Mouse (Mus musculus) frontal cortex, postnatal 10 days (tissue): ENCODE measurements around the gene Dcakd.

Experiments used
- DNase-seq, 2 experiments: peaks; one replicate each; pipeline ENCODE4 v3.0.0; 2022; ENCODE audit warnings: low spot score in 2 of 2, mixed read lengths in 1 of 2

The Dcakd gene

DNA sequence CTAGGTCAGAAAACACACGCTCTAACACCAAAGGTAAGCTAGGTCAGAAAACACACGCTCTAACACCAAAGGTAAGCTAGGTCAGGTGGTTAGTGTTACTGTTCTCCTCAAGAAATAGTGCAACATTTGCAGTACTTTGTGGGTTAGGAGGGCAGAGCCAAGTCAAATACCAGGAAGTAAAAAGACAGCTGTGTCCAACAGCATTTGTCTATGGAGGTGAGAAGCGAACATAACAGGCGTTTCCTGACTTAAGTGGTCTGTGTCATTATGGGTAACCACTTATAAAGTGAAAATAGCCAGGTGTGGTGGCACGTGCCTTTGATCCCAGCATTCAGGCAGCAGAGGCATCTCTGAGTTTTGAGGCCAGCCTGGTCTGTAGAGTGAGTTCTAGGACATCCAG is 21.5 kb upstream of the Dcakd start:
- no peak for DNase-seq

DNA sequence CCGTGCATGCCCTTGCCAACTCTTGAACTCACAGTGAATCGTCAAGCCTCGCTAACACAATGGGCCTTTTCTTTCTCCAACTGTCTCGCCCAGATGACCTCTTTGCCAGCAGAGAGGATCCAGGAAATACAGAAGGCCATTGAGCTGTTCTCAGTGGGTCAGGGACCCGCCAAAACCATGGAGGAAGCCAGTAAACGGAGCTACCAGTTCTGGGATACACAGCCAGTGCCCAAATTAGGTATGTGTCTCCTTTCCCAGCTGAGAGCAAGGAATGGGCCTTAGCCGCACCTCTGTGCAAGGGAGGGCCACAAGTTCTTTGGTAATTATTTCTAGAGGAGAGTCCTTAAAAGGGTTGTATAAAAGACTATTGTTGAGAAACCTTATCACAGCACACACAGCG is 18.2 kb upstream of the Dcakd start:
- no peak for DNase-seq

DNA sequence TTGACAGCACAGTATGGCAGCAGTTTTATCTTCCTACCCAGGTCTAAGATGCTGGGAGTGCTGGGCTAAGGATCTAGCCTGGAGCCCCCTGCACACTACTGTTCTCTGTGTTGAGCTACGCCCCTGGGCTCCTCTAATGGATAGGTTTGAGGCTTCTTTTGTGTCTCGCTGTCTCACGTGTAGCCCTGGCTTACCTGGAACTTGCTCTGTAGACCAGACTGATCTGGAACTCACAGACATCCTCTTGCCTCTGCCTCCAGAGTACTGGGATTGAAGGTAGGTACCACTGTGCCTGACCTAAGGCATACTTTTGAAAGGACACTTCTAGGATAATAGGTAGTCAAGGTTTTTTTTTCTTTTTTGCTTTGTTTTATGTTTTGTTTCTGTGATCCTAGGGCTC is 15.8 kb upstream of the Dcakd start:
- DNase-seq, result no peak

DNA sequence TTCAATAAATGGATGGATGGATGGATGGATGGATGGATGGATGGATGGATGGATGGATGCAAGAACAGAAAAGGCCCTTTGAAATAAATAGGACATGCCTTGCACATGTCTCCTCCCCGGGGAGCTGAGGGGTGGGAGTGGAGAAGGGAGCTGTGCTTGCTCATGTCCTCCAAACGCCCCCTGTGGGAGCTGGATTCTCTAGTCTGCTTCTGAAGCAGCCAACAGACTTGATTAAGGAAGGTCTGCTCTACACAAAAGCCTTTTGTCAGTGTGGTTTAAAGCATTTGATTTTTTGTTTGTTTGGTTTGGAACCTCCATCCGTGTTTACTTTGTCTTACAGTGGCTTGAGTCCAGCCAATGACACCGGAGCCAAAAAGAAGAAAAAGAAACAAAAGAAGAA is 14.7 kb upstream of the Dcakd start:
- DNase-seq, result no peak

DNA sequence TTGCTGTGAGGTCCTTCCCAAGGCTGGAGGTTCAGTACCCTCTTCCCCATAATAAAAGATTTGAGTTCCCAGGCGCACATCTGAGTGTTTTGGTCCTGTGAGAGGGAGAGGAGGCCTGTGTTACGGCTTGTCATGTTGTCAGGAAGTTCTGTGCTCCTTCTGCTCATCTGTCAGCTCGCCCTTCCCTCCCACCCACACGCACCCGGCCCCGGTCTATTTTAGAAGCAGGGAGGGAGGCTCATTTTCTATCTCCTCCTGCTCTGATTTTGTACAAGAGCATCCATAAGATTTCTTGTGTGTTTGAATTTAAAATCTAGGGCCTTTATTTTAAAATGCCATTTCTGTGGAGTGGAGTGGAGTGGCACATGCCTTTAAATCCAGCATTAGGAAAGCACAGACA is 9.9 kb upstream of the Dcakd start:
- DNase-seq, result peak in 1 of 2 experiments; percentile 39

DNA sequence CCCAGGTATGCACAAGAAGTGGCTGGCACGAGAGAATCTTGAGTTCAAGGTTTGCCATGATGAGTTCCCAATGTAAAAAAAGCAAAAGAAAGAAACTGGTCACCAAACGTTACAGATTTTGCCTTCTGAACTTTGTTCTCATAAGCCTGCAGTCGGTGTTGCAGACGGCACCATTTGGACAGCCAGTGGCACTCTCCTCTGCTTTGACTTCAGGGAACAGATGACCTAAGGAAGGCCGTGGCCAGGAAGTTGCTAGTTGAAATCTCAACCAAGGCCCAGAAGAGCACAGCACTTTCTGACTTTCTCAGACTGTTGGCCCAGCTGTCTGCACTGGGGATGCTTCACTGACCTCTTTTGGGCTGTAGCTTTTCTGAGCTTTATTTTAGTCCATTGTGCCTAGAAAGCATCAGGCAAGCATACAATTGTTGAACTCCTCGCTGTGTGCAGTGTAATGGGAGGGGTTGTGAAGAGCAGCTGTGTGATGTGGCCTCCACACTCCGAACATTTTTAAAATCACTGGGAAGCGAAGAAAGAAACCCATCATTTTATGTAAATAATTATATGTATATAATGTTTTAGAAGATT is 8.8 kb upstream of the Dcakd start:
- no peak for DNase-seq

DNA sequence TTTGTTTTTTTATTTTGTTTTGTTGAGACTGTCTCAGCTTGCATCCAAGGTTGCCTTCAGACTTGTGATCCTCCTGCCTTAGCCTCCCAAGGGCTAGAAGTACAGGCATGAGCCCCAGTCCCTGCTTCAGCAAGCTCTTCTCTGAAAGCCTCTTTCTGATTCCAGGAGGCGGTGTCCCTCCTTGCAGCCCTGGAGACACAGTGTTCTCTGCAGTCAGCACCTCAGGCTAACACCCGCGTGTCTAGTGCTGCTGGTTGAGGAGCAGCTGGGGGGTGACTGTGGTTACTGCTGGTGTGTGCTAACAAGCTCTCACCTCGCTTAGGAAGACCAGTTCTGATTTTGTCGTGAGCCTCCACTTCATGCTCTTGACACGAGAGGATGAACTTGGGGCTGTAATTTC is 6.9 kb upstream of the Dcakd start:
- DNase-seq, result no peak

DNA sequence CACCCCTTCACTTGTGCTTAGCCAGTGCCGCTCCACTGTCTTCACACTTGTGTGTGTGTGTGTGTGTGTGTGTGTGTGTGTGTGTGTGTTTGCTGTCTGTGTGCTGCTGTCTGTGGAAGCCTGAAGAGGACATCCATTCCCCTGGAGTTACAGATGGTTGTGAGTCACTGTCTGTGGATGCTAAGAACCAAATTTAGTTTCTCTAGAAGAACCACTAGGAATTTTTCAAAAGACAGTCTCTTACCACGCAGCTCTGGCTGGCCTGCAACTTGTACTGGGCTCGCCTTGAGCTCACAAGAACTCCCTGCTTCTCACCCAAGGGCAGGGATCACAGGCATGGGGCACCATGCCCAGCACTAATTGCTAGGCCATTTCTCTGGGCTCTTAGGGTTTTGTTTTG is 4.9 kb upstream of the Dcakd start:
- DNase-seq, result no peak

DNA sequence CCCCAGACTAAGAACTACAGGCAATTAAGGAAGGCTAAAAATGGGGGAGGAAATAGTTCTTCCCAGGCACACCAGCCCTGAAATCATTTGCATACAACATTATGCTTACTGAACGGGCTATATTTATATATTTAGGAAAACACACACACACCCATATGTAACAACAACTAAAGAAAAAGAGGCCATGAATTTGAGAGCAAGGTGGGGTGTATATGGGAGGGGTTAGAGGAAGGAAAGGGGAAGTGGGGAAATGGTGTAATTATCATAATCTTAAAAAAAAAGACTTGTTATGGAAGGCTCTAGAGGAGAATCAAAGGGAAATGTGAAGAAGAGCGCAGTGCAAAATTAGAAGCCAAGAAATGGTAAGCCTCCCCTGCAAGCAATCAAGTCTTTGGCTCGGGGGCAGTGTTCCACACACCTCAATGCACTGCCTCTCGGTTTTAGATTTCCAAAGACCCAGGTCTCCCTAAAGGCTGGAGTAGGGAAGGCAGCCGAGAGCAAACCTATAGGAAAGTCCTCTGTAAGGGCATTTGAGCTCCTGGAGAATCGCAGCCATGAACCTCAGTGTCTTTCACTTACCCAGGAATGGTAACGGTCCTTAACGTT is 460 bp downstream of the Dcakd start:
- DNase-seq, result no peak

DNA sequence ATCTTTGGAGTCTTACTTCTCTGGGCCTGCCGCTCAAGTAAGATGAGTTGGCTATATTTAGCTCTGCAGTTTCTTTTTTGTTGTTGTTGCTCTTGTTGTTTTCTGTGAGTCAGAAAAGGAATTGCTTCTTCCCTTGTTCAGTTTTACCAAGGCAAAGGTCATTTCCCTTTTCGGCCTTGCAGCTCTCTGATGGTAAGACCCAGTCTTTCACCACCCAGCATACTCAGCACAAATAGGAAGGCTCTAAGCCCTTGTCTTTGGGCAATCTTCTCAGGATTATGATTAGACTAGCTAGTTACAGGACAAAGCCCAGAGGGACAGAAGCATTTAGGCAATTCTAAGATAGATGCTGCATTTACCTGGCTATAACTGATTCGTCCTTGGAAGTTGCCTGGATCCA is 1.2 kb downstream of the Dcakd start:
- no peak for DNase-seq

DNA sequence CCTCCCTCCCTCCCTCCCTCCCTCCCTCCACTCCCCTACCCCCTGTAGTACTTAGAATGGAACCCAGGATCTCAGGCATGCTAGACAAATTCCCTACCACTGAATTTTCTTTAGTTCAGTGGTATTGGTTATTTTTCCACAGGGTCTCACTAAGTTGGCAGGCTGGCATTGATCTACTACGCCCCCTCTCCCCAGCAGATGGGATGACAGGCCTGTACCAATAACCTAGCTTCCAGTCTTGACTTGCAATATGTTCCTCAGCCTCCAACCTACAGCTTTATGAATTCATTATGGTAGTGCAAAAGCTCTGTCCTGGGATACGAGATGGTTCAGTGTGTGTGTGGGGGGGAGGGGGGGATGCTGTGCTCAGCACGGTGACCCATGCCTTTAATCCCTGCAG is 4.2 kb downstream of the Dcakd start:
- DNase-seq, result no peak

DNA sequence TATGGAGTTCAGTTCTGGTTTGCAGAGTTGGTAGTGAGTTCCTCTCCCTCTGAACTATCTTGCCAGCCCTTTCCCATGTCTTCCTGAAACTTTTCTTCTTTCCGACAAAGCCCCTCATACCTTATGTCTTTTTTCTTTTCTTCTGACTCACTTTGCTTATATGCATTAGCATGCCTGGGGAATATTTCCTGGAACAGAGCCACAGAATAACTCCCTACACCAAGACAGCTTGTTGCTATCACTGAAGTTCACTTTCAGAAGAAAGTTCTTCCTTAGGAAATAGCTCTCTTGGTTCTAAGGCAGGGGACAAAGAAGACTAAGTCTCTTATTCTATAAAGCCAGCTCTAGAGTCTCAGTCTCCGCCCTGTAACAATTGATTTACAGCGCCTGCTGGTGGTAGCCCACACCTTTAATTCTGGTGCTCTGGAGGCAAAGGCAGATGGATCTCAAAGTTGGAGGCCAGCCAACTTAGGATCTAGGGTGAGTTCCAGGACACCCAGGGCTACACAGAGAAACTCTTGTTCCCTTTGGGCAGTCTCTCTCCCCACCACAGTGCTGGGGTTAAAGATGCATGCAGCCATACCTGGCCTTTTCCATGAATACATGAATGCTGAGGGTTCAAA is 7.3 kb downstream of the Dcakd start:
- DNase-seq, result no peak

DNA sequence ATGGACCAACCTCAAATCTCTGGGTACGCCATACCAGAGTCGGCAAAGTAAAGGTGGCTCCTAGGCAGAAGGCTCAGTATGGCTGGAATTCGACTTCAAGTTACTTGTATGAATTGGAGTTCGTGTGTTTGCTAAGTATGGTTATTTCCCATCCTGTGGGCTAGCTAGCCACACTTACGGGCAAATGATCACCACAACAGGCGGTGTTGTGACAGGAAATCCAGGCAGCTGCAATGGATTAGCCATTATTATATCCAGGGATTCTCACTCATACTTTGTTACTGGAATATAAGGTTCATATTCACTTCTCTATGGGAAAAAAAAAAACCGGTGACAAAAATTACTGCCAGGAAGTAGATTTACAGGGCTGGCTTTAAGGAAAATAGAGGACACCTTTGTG is 8.8 kb downstream of the Dcakd start:
- no peak for DNase-seq

DNA sequence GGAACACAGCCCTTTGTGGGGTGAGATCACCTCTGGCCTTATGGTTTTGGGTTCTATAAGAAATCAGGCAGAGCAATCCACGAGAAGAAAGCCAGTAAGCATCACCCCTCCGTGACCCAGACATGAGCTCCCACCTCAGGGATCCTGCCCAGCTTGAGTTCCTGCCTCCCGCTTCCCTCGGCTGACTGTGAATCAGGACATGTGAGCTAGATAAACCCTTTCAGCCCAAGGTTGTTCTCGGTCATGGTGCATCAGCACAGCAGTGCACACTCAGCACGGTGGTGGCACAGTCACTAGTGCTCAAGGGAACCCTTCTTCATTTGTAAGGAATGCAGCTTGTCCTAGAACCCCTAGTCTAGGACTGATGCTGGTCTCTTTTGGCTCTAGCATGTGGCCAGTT is 9.3 kb downstream of the Dcakd start:
- DNase-seq, result no peak

DNA sequence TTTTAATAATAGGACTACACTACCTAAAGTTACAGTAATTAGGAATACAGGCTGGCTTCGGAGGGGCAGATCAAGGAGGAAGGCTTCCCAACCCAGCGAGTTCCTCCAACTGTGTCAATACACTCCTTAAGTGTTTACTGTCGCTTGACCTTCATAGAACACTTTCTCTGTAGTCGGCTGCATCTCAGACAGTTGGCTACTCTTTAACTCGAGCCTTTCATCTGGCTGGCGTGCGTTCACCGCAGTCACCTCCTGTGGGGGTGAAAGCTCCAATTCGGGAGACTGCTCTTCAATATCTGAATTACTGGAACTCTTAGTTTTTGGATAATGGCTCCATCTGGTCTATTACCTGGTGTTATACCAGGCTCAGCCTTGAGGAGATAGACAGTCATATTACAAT is 10.5 kb downstream of the Dcakd start:
- DNase-seq, result no peak

DNA sequence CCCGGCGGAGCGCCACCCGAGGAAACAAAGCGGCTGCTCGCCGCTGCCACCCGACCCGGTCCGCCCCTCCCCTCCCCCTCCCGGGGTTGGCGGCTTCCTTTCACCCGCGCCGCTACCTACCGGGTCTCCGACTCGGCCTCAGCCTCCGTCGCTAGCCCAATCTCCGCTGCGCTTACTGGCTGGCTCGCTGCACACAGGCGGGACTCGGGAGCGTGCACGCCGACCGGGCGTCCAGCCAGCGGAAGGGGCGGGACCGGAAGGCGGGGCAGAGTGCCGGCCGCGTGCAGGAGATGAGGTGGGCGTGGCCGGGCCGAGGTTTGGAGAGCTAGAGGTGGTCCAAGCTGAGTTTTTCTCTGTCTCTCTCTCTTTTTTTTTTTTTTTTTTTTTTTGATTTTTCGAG is 11.2 kb downstream of the Dcakd start:
- peak; percentile 93 to 97 for DNase-seq

DNA sequence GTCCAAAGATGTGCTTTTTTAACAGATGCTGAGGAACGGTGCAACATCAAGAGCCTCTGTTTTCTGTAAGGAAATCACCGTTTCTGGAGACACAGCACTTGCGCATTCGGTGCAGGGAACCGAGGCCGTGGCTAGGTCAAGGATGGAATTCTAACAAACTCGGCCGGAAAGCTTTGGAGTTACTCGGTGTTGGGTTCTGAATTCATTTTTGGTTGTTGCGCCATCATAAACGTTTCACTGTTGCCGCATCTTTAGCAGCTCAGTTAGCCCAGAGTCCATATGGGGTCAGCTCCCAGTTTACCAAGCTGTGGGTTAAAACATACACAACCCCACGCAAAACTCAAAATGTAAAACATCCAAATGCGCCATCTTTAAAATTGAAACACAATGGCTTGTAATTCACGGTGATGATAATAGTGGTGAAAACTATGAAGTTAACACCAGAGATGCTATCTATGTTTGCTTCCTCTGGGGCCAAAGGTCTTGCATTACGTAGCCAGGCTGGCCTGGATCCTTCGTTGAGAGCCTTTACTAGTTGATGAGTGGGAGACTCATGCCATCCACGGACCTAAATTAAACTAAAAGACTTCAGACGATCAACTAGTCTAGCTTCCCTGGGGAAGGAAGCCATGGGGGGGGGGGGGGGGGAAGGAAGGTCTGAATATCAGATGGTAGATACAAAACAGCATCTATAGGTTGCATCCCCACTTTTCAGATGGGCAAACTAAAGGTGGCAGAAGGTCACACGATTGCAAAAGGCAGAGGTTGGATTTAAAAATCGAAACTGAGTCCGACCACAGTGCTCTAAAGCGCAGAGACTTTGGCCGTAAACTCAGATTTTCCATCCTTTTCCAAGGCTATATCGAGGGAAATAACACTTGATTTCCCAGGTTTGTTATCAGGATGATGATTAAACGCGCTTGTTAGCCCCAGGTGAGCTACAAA is 12.0 kb downstream of the Dcakd start:
- DNase-seq, result no peak

DNA sequence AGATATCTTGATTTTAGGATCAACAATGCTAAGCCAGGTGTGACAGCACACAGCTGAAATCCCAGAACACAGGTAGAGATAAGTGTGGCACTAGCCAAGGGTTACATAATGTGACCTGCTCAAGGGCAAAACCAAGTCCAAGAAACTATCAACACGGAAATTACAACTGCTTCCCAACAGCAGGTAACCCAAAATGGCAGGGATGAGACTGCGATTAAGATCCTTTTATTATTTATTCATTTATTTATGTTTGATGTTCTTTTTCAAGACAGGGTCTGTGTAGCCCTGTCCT is 17.0 kb downstream of the Dcakd start:
- DNase-seq, result no peak

DNA sequence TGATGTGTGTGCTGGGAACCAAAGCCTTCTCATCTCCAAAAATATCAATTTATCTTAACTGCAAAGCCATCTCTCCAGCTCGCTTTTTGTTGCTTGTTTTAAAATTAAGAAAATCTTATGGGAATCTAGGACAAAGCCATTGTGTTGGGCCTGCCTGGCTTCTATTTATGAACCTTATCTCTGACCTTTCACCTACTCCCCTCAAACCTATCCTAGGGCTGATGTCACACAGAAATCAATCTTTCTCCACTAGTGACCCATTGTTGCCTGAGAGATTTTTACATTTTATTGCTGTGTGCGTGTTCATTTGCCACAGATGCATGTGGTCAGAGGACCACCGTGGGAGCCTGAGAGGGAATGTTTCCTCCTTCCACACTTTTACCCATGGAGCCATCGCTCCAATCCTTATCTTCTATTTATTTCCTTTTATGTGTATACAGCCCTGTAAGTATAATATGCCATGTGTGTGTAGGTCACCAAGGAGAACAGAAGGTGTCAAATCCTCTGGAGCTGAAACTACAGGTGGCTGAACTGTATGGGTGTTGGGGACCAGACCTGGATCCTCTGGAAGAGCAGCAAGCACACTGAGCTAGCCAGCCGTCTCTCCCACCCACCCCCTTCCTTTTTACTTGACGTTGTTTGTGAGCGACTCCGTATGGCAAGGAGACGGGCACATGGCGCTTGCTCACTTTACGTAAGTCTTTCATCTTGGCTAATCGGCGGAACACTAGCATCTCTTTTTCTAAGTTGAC is 17.5 kb downstream of the Dcakd start:
- DNase-seq, result no peak

DNA sequence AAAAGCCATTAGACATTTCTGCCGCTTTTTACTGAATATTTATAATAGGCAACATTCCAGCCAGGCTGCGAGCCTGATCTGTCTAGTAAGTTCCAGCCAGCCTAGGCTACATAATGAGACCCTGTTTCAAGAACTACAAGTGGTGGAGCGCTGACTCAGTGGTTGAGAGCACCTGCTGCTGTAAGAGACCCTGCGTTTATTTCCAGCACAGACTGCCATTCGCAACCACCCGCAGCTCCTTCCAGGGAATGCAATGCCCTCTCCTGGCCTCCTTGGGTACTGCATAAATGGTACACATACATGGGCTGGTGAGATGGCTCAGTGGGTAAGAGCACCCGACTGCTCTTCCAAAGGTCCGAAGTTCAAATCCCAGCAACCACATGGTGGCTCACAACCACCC is 18.9 kb downstream of the Dcakd start:
- DNase-seq, result no peak

DNA sequence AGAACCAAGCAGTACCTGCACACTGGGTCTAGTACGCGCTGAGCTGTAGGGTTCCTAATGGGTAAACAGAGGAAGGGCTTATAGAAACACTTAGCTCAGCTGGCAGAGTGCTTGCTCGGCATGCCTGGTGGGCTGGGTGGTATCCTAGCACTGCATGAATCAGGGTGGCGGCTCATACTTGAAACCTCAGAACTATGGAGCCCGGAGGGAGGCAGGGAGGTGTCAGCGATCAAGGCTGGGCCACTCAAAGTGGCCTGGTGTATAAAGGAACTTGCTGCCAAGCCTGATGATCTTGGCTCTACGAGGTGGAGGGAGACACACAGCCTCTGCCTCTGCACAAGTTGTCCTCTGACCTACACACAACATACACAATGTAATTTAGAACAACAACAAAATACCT is 19.6 kb downstream of the Dcakd start:
- DNase-seq, result no peak

DNA sequence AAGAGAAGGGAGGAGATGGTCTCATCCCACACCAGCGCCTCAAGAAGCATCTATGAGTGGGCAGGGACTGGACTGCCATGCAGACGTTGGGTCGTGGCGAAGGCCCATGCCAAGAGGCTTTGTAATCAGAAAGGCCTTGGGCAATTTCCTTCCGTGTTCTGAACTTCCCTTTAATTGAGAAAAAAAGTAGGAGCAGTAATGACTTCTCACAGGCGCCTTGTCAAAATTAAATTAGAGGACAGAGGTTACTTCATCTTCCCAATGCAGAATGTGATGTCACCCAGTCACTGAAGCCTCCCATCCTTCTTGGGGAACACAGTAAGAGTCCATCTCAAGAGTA is 21.2 kb downstream of the Dcakd start:
- DNase-seq, result no peak
